7 mouse cellular contexts compared by ENCODE assay signal in the genomic region with DNA sequence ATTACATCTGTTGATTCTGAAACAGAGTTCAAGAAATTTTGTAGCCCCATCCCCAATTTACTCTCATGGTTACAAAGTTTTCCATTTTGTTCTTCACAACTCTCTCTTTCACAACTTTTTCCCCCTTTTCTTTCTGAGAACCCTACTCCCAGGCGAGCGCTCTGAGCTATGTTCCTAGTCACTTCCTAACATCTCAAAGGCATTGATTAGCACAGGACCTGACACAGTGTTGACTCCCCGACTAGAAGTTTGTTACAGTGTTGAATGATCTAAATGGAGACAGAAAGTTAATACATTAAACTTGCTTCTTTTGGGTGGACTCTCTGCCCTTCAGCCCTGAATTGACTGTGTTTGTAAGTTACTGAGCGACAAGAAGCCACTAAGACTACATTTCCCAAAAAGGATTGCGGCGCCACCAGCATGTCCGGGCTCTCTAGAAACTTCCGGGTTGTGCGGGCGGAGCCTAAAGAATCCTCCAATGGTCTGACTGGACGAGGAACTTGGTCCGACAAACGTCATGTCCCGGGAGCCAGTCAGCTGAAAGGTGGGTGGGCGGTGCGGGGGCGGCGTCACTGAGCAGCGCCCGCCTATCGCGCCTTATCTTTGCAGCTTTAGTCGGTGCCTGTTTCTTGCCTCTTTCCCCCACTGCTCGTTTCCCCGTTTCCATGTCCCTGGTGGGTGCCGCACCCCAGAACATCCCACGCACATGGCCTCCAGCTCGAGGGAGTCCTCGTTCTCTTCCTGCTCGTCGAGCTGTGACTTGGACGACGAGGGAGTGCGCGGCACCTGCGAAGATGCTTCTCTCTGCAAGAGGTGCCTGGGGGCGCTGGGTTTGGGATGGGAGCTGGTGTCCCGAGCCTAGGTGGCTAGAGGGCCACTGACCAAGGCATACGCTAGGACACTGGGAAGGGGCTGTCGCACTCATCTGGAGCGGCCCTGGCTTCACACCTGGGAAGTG. TPM values are rescaled to one million over a fixed set of nuclear protein-coding genes. Genes with fewer than 3 reads are reported as not detected.
DNase-seq lines count a peak whose midpoint lies in the region; ATAC-seq lines count a peak whose summit lies in the region.

No protein-coding gene starts in this region.

- no peaks in the 10 kb centered on the region for H3K9me3 ChIP-seq in intestine, embryonic 15.5 days
- no peaks in the 10 kb centered on the region for H3K9me3 ChIP-seq in midbrain, embryonic 10.5 days (replicated peaks)

- H3K4me2 ChIP-seq in intestine, embryonic 15.5 days (replicated peaks) = peak overlapping the region; percentile 80

- peaks cover 11% of the 10 kb centered on the region for H3K4me1 ChIP-seq in intestine, embryonic 15.5 days (replicated peaks)
- H3K4me1 ChIP-seq in midbrain, embryonic 10.5 days = peaks cover 15% of the 10 kb centered on the region

- peak overlapping the region; percentile 71 for H3K4me3 ChIP-seq in intestine, embryonic 15.5 days (replicated peaks)
- peak overlapping the region; percentile 82 for H3K4me3 ChIP-seq in midbrain, embryonic 10.5 days

- no peaks in the 10 kb centered on the region for H3K36me3 ChIP-seq in intestine, embryonic 15.5 days
- H3K36me3 ChIP-seq in midbrain, embryonic 10.5 days = peaks cover 4% of the 10 kb centered on the region

- peak; percentile 97 for DNase-seq in adrenal gland, adult 2 months
- DNase-seq in embryo, embryonic 11.5 days (ENCODE audit: low read depth, low spot score) = peak; percentile 95
- peak; percentile 83 to 91 for DNase-seq in gastrocnemius, postnatal 36 days
- DNase-seq in left cerebral cortex, postnatal 25 days (ENCODE audit: low spot score in 2 of 2) = peak; percentile 94 to 99
- peak; percentile 94 for DNase-seq in midbrain, embryonic 10.5 days (ENCODE audit: low spot score)
- DNase-seq in right cerebral cortex, postnatal 4 days = peak; percentile 90

- peak overlapping the region; percentile 64 for H3K9ac ChIP-seq in intestine, embryonic 15.5 days

- ATAC-seq in intestine, embryonic 15.5 days = peak; percentile 99

- H3K27me3 ChIP-seq in intestine, embryonic 15.5 days (replicated peaks) = no peaks in the 10 kb centered on the region
- no peaks in the 10 kb centered on the region for H3K27me3 ChIP-seq in midbrain, embryonic 10.5 days (ENCODE audit: low read depth, poor library complexity, severe bottlenecking)

- WGBS in intestine, embryonic 15.5 days = 4% methylated on average over 41 of the region's 41 CpGs
- 4% methylated on average over 41 of the region's 41 CpGs for WGBS in midbrain, embryonic 10.5 days

- intact Hi-C loops in gastrocnemius, postnatal 36 days (cut with DNase I) = loop anchor here (10.0 kb wide), 1 partner anchor 403 kb away; no protein-coding TSS in a partner anchor
- intact Hi-C loops in left cerebral cortex, postnatal 25 days (cut with DNase I) = no loop called here

- peak overlapping the region; percentile 41 for H3K27ac ChIP-seq in intestine, embryonic 15.5 days
- H3K27ac ChIP-seq in midbrain, embryonic 10.5 days (replicated peaks) = peak overlapping the region; percentile 83

RNA-seq across cellular contexts. Expression of a gene that starts 8.0 kb away (rescaled TPM):
- 10 to 100 TPM; 52.9 to 58.3 TPM for total RNA-seq in adrenal gland, adult 2 months (2021)
- polyA plus RNA-seq in adrenal gland, adult 2 months (2012; rRNA removed) = 54.8 and 62.0 TPM in 2 replicates
- total RNA-seq in gastrocnemius, postnatal 36 days (2021) = 10 to 100 TPM; 13.5 to 15.9 TPM
- 20.4 and 20.8 TPM in 2 replicates for polyA plus RNA-seq in intestine, embryonic 15.5 days (2015; fragmentation: Nextera tagmentation; extraction: Ambion mirVana)
- 10 to 100 TPM; 13.6 to 16.8 TPM for total RNA-seq in left cerebral cortex, postnatal 25 days (2021)
- 25.9 and 30.3 TPM in 2 replicates for polyA plus RNA-seq in midbrain, embryonic 10.5 days (2016; fragmentation: Nextera tagmentation; extraction: Ambion mirVana)

RNA-seq across cellular contexts. Expression of a gene that starts 8.1 kb away (rescaled TPM):
- 10 to 100 TPM; 24.0 to 28.3 TPM for total RNA-seq in adrenal gland, adult 2 months (2021)
- 15.9 and 16.5 TPM in 2 replicates for polyA plus RNA-seq in adrenal gland, adult 2 months (2012; rRNA removed)
- total RNA-seq in gastrocnemius, postnatal 36 days (2021) = 10 to 100 TPM; 23.0 to 29.8 TPM
- polyA plus RNA-seq in intestine, embryonic 15.5 days (2015; fragmentation: Nextera tagmentation; extraction: Ambion mirVana) = 42.9 and 46.5 TPM in 2 replicates
- 10 to 100 TPM; 85.3 to 87.8 TPM for total RNA-seq in left cerebral cortex, postnatal 25 days (2021)
- 59.3 and 61.0 TPM in 2 replicates for polyA plus RNA-seq in midbrain, embryonic 10.5 days (2016; fragmentation: Nextera tagmentation; extraction: Ambion mirVana)

Comparison
In these comparisons a context has a peak if more than half of its experiments do, and no peak if none do; other contexts are left out.
1. Peak in every context shown above with its lines: DNase-seq, ATAC-seq, H3K4me3 ChIP-seq and H3K27ac ChIP-seq.